Mouse (Mus musculus): ENCODE measurements around the gene Dalrd3. TPM values are rescaled to one million over a fixed set of nuclear protein-coding genes. Genes with fewer than 3 reads are reported as not detected.

Dalrd3 gene
- total RNA-seq (2014; fragmentation: Nextera tagmentation) (91.3 and 111 TPM in 2 replicates), total RNA-seq (2017) (38.1 and 45.2 TPM in 2 replicates)

DNA sequence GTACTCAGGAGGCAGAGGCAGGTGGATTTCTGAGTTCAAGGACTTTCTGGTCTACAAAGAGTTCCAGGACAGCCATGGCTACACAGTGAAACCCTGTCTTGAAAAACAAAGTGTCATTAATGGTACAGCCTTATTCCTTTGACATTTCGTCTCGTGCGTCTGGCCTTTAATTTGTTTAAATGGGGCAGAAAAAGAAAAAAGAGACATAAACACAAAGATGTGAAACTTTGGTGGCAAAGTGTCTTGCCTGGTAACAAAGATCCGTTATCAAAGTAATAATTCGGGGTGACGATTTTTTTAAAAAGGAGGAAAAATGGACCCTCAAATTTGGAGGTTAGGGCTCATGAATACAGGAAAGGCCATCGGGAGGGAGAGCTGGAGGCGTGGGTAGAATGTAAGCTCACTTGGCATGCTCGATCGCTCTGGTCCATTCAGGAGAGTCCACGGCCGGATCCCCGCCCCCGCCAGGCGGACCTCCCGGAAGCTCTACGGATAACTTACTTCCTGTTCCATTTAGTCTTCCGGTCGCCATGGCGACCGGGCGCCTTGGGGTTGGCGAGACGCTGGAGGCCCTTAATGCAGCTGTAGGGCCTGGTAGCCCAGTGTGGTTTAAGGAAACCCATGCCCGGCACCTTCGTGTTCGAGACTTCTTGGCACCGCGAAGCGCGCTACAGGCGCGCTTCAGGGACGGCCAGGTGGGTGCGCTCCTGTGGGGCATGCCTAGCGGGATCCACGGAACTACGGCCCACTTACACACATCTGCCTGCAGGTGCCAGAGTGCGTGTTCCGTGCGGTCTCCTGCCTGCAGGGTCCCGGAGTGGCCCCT lies at the start of gene Dalrd3:
Dalrd3 (plus strand) TSS at position 506 of the 826 bp plus-strand sequence.
- ATAC-seq (replicated peaks; ENCODE audit: poor library complexity, severe bottlenecking) = peak; percentile 45

DNA sequence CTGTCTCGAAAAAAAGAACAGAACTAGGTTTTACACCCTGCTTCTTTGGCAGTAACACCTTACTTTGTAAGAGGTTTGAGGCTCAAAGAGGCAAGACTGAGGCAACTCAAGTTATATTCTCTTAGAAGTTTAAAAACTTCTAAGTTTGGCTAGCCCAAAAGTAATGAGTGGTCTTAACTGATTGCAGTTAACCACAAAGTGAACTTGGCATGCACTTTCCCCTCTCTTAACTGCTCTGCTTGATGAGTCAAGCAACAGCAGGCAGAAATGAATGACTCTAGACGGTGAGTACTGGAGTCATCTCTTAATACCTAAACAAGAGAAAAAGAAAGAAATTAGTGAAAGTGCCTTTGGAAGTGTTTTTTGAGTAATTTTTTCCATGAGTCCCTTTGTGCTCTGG lies 48.1 kb upstream of the Dalrd3 start:
- ATAC-seq (replicated peaks; ENCODE audit: poor library complexity, severe bottlenecking) = no peak

DNA sequence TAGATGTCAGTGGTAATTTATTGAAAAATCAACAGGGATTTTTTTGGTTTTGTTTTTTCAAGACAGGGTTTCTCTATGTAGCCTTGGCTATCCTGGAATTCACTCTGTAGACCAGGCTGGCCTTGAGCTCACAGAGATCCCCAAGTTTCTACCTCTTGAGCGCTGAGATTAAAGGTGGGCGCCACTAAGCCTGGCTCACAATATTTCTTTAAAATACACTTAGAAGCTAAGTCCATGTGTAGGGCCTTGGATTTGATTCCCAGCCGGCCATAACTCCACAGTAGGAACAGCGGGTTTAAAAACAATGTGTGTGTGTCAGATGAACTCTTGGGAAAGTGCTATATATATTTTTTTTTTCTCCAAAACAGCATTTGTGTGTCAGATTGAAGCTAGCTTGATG lies 46.3 kb upstream of the Dalrd3 start:
- ATAC-seq (replicated peaks; ENCODE audit: poor library complexity, severe bottlenecking) = no peak

DNA sequence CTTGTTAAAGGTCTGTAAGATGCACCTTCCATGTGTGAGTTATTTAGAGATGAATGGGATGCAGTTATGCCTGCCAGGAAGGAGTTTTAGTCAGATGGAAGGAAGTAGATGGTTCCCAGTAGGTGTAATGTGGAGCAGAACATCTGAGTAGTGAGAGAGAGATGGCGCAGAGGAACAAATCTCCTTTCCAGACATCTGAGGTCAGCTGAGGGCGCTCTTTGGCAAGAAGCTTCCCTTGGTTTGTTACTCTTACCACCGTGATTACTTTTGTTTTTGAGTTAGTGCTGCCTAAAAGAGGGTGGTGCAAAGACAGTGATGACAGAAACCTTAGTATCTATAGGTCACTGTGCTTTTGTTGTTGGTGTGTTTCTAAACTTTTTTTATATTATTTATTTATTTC lies 44.3 kb upstream of the Dalrd3 start:
- no peak for ATAC-seq (replicated peaks; ENCODE audit: poor library complexity, severe bottlenecking)

DNA sequence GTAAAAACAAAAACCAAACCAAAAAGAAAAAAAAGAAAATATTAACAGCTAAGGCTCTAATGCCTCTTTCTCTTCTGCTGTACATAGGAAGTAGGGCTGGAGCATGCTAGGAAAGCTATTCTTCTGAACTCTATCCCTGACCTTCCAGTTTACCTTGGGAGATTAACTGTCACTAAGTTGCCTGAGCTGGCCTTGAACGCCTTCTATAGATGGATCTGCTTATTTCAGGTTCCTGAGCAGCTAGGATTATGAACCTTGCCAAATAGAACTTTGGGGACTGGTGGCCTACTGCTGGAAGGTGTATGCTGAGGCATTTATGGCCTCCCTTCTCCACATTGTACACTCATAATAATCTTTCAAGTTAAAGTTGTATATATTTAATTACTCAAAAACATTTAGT lies 38.7 kb upstream of the Dalrd3 start:
- no peak for ATAC-seq (replicated peaks; ENCODE audit: poor library complexity, severe bottlenecking)

DNA sequence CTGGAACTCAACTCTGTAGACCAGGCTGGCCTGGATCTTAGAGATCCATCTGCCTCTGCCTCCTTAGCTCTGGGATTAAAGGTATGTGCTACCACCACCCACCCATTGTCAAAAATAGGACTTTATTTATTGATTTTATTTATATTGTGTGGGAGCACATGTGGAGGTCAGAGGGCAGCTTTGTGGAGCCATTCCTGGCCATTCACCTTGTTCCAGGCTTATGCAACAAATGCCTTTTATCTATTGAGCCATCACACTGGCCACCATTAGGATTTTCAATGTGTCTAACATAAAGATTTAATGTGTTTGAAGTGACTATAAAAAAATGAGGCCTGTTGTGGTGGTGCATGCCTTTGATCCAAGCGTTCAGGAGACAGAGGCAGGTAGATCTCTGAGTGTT lies 38.2 kb upstream of the Dalrd3 start:
- ATAC-seq (replicated peaks; ENCODE audit: poor library complexity, severe bottlenecking) = no peak

DNA sequence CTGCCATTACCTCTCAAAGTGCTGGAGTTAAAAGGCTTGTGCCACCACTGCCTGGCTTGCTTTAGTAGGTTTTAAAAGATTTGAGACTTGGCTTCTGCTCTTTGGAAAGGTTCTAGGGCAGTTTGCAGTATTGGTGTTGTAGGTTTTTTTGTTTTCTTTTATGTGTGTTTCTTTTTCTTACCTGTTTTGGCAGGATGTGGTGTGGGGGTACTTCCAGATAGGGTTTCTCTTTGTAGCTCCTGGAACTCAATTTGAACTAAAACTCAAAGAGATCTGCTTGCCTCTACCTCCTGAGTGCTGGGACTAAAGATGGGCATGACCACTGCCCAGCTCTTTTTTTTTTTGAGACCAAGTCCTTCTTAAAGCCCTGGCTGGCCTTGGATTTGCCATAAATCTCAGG lies 28.8 kb upstream of the Dalrd3 start:
- ATAC-seq (replicated peaks; ENCODE audit: poor library complexity, severe bottlenecking) = no peak

DNA sequence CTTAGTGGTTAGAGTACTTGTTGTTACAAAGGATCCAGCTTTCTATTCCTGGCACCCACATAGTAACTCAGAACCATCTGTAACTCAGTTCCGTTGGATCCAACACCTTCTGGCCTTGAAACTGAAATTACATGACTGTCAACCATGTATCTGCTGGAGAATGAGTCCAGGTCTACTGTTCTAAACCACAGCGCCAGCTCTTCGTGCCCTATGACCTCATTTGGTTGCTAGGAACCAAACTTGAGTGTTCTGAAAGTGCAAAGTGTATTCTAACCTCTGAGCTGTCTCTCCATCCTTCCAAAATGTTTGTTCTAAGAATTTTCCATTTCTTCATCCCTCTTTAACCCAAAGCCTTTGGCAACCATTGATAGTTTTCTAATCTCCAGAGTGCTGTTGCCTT lies 23.7 kb upstream of the Dalrd3 start:
- ATAC-seq (replicated peaks; ENCODE audit: poor library complexity, severe bottlenecking) = no peak

DNA sequence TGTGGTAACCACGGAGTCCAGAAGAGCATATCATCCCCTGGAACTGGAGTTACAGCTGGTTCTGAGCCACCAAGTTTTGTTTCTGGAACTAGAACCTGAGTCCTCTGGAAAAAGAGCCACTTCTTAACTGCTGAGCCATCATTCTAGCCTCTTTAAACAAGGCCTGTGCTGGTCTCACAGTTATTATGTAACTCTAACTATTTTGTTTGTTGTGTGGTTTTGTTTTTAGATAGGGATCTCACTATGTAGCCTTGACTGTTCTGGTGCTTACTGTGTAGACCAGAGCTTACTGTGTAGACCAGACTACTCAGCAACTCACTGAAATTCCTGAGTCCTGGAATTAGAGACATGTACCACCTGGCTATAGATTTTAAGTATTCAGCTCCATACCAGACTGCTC lies 22.8 kb upstream of the Dalrd3 start:
- no peak for ATAC-seq (replicated peaks; ENCODE audit: poor library complexity, severe bottlenecking)

DNA sequence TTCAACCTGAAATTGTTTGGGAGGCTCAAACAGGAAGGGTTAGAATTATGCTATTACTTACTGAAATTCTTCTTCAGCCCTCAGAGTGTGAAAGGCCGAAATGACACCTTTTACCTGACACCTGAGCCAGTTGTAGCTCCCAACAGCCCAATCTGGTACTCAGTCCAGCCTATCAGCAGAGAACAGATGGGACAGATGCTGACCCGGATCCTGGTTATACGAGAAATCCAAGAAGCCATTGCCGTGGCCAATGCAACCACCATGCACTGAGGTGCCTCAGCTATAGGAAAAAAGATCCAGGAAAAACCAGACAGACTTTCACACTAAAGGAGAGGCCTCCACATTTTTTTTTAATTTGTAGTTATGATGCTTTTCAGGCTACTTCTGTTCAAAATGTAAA lies 10.5 kb upstream of the Dalrd3 start:
- no peak for ATAC-seq (replicated peaks; ENCODE audit: poor library complexity, severe bottlenecking)

DNA sequence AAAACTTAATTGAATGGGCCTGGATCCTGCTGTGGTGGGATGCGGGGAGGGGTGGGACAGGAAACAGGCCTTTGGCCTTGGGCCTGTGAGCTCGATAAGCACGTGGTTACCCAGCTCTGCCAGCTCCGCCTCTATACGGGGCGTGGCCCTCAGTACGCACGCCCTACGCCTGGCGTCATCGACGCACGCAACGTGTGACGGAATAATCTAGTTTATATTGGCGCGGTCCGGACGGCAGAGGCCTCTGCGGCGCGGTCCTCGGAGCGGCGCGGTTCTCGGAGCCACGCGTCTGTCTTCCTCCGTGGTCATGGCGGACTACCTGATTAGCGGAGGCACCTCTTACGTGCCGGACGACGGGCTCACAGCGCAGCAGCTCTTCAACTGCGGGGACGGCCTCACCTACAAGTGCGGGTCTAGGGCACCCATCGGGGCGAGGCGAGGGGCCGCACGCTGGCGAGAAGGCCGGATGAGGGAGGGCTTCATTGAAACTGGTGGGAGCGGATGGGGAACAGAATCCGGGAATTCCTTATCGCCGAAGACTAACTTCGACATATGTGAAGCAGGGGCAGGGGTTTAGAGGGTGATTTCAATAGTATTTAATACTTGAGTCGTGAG lies 9.4 kb upstream of the Dalrd3 start, which contains the start of gene Impdh2:
Impdh2 (plus strand) TSS at position 60 of the 615 bp plus-strand sequence.
- peak; percentile 96 for ATAC-seq (replicated peaks; ENCODE audit: poor library complexity, severe bottlenecking)

DNA sequence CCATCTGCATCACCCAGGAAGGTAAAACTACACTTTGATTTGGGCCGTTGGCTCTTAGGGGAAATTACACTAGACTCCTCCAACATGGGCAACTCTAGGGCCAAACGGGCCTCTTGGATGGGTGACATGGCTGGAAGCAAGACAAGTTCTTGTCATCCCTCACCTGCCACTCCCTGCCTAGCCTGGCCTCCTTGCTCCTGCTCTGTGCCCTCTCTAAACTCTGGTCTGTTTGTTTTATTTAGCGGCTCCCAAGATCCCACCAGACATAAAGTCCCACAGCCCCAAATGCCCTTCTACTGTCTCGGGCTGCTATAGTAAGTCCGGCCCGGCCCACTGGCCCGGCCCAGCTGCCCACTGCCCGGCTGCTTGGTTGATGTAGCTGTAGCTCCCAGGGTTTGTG lies 6.0 kb upstream of the Dalrd3 start:
- no peak for ATAC-seq (replicated peaks; ENCODE audit: poor library complexity, severe bottlenecking)

DNA sequence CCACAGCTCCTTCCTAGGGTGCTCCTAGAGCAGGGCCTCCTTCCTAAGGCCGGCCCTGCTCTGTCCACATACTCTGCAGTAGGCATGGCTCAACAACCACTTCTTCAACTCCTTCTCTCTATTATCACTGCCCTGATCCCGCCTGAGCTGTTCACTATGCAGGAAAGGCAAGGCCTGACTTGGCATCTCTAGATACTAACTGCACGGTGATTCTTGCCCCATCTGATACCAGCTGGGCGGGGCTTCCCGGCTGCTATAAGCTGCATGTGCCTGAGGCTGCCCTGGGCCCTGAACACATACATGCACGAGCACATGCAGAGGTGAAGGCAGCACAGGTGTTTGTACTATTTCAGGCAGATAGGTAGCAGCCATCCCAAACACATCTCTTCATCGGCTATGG lies 5.6 kb upstream of the Dalrd3 start:
- no peak for ATAC-seq (replicated peaks; ENCODE audit: poor library complexity, severe bottlenecking)

DNA sequence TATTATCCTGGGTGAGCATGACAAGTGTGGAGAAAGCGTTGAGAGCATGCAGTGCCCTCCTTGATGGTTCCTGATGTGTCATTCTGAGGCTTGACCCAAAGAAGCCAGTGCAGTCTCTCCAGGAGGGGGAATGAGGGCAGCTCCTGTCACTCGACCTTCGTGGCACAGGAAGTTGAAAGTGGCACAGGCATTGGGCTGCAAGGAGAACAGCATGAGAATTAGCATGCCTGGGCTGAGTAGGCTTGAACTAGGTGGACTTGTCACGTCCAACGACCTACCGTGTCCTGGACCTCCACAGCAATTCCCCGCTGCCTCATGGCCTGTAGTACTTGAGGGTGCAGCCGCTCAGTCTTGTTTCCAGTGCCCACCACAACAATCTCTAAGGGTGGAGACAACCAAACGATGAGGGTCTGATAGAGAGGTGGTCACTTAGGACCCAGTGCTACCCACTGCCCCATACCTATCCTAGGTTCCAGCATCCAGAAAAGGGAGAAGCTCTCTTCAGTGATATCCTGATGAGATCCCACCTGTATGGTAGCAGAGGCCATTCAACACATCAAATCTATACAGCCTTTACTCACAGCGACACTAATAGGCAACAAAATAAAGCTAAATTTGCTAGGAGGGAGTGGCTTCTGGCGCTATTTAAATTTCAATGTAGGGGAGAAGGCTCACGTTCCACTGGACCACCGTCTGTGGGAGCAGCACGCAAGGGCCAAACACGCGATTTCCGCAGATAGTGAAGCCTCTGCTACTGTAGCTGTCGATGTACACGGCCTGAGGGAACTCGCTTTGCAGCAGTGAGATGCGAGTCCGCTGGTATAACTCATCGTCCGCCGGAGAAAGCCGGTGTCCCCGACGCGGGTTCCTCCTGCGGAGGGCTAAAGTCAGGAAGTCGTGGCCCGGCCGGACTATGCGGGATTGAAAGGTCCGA lies 3.5 kb upstream of the Dalrd3 start:
- peak; percentile 0; the same call in 1 of the 2 replicates for ATAC-seq (replicated peaks; ENCODE audit: poor library complexity, severe bottlenecking)

DNA sequence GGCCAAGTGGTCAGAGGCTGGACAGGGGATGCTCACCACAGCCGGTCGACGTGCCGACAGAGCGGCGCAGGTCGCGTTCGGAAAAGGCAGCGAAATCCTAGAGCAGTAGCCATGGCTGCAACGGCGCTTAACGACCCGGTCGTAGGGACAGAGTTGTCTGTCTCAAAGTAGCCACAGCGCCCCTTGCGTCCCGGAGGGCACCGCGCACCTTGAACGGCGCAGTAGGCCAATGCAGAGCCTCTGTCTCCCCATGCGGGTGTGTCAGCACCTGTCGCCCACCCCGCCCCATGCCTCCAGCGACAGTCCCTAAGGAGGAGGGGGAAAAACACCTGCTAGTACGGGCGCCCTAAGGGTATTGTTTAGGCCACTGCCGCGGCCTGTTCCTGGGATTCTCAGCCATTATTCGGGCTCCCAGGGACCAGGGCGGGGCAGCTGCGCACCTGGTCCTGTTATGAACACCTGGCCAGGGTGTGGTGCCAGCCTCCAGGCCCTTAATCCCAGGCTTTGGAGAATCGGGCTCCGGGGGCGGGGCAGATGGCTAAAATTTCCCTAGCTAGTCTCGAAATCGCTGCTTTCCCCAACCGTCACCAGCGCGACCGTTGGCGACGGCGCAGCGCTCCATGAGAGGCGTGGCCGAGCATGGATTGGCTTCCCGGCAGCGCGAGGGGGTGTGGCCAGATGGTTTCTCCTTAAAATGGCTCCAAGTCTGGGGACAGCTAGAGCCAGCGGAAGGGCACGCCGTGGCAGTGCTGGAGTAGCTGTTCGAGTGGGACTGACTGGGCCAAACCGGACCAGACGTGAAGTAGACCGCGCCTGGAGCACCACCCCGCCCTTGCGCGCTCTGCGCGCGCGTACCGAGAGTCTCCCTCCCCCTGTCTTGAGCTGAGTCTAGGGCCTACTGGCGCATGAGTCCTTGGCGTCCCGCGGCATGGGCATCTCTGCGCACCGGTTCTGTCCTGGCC lies 2.6 kb upstream of the Dalrd3 start, which contains the start of gene Ndufaf3:
Ndufaf3 (minus strand) TSS at position 620 of the 962 bp plus-strand sequence.
- peak; percentile 62 for ATAC-seq (replicated peaks; ENCODE audit: poor library complexity, severe bottlenecking)

DNA sequence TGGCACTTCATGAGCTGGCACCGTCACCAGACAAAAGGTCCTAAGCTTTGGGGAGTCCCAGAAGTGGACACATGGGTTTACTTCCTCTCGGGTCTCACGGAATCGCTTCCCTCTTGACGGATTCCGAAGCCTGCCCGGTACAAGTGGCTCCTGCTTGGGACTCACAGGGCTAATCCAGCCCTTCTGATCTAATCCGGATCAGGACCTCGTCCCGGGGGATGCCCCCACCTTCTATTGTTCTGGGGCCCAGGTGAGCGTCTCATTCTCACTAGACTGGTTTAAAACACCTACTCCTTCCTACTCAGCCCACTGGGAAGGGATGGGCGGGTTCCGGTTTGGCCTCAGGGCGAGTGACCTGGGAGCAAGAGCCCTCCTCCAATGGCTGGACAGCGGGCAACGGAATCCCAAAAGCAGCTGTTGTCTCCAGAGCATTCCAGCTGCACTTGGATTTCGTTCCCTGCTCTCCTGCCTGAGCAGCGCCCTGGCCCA lies 1.7 kb upstream of the Dalrd3 start:
- ATAC-seq (replicated peaks; ENCODE audit: poor library complexity, severe bottlenecking) = peak; percentile 3

DNA sequence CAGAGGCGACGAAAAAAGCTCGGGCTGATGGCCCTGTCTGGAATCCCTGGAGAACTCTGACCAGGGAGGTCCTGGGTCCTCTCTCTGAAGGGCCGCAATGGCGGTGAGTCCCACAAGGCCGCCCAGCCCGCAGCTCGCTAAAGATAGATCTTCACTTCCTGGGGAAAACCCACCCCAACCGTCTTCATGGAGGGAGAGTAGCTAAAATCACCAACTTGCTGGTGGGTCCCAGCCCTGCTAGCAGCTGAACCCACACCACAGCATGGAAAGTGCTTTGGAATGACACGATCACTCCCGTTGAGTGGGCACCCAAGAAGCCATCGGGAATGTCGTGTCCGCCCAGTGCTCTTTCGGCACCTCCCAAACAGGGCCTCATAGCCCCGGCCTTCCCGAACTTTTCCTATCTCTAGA lies 1.2 kb upstream of the Dalrd3 start:
- ATAC-seq (replicated peaks; ENCODE audit: poor library complexity, severe bottlenecking) = no peak

DNA sequence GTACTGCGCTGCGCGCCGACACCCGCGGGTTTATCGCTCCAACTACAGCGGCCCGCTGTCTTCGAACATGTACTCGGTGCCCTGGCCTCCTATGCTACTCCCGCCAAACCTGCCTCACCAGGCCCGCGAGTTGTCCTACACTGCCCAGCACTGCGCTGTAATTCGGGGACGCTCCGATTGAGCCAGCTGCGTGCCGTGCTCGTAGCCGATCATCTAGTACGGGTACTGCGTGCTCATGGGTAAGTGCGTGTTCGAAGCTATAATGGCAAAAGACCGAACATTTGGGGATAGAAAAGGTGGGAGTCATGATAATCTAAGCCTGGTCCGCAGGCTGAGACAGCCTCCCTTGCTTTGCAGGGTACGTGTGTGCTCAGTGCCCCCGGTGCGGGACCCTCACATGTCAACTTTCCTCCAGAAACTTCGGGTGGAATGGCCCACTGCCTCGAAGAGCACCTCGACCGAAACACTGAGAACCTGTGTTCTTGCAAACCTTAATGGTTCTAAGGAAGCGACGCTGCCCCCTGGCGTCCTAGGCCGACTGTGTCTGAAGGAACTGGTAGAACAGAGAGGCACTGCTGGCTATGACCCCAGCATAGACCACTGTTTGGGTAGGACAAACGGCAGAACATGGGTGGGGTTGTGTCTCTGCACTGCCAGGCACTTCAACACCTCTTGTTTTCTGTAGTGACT lies 666 bp downstream of the Dalrd3 start:
- peak; percentile 20 for ATAC-seq (replicated peaks; ENCODE audit: poor library complexity, severe bottlenecking)

All from granulocyte monocyte progenitor cell, adult 5-6 weeks (primary cell).